Mouse (Mus musculus) left cerebral cortex, postnatal 36 days (tissue): ENCODE data around the gene Gm128. TPM values are rescaled to one million over a fixed set of nuclear protein-coding genes. Genes with fewer than 3 reads are reported as not detected.

Source experiments
- DNase-seq, 2 experiments: peaks; one replicate each; pipeline ENCODE4 v3.0.0; 2021 to 2022; ENCODE audit warnings: low spot score in 2 of 2, mixed read lengths in 1 of 2
- intact Hi-C: fragments of 180-260 bp; cut with DNase I; formaldehyde crosslinking; loops from one replicate; pipeline ENCODE4 v1.15.1; 2025
- total RNA-seq, 2 experiments: library from RNA; stranded (reverse); gene quantifications; 2 replicates each; pipeline ENCODE4 v1.2.3; 2021

Gm128 gene
- under 1 TPM; 0.20 to 0.27 TPM for total RNA-seq

DNA sequence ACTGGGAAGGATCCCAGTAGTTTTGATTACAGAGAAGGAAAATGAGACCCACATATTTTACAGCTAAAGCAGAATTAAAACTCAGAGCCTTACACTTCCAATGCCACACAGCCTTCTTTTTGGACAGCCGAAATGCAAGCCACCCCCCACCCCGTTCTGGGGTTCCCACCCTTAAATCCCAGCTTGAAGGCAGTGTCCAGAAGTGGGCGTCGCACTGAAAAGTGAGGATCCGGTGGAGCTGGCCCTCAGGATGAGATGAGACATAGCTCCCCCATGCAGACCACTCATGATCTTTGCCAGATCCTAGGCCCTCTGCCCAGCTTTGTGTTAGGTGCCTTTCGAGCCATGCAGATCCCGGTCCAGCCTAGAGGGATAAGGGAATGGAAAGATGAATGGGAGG, at the start of gene Gm128:
Gene Gm128 (minus strand): TSS at position 101 of the 400 bp plus-strand sequence.
- no peak for DNase-seq
- intact Hi-C loops: no loop called here

DNA sequence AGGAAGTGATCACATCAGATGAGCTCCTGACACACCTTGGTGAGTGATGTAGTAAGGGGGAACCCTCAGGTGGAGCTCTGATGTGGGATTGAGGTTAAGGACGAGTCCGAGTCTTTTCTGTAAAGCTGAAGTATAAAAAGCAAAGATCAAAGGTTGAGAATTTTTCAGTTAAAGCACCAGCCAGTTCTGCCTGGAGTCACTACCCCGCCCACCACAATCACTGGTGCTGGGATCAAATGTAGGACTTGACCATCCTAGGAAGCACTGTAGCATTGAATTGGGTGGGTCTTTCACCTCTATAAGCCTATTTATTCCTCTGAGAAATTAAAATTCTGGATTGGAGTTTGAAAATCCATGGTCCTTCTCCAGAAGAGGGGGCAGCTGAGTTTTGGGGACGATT, 49.6 kb upstream of the Gm128 start:
- intact Hi-C loops: no loop called here
- no peak for DNase-seq

DNA sequence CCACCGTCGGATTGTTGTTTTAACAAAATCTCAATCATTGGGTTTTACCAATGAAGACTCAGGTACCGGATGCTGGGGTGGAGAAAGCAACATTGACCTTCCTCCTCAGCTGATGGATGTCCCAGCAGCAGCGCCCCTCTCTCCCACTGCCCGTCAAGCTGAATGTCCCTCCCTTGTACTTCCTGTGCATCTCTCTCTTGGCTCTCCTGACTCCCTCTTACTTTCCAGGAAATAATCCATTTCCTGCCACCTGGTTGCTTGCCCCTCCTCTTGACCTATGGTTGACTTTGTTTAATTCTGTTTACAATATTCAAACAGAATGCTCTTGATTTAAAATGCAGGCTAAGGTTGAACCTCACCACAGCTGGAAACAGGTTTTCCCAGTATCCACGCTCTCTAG, 48.8 kb upstream of the Gm128 start:
- DNase-seq: no peak
- intact Hi-C loops: no loop called here

DNA sequence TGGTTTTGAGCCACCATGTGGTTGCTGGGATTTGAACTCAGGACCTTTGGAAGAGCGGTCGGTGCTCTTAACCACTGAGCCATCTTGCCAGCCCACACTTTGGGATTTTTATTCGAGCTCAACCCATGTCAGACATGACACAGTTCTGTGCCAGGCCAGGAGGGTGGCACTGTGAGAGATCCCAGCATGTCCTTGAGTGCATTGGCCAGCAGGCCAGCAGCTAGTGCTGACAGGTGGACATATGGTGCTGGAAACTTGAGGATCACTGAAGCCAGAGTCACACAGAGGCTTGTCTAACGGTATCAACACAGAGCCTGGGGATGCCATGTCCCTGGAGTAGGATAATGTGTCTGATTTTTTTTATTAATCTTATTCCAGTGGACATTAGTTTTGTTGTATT, 48.0 kb upstream of the Gm128 start:
- intact Hi-C loops: no loop called here
- no peak for DNase-seq

DNA sequence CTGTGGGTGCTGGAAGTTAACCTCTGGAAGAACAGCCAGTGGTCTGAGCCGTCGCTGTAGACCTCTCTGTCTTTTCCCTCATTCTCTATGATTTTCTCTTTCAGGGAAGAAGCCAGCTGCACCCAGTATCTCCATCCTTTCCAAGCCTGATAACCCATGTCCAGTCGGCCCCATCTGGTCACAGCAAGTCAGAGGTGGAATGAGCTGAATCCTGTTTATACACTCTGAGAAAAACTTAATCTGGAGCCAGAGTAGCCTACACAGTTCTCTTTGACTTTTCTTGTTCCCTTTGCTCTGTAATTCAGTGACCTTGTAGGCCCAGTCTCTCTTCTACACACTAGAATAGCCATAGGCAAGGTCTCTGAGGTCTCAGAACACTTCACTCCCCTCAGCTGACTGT, 46.1 kb upstream of the Gm128 start:
- intact Hi-C loops: no loop called here
- DNase-seq: no peak

DNA sequence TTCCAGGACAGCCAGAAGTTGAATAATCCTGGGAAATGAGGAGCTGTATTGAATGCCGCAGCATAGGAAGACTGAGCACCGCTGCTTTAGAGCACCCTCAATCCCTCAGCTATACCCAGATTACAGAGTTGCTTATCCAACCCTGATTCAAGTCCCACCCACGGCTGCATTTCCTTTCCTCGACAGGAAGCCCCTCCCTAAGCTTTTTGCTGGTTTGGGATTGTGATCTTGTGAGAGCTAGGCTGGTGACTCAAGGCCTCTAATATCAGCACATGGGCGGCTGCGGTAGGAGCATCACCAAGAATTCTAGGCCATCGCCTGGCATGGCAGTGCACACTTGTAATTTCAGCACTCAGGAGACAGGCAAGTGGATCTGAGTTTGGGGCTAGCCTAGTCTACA, 45.1 kb upstream of the Gm128 start:
- intact Hi-C loops: no loop called here
- no peak for DNase-seq

DNA sequence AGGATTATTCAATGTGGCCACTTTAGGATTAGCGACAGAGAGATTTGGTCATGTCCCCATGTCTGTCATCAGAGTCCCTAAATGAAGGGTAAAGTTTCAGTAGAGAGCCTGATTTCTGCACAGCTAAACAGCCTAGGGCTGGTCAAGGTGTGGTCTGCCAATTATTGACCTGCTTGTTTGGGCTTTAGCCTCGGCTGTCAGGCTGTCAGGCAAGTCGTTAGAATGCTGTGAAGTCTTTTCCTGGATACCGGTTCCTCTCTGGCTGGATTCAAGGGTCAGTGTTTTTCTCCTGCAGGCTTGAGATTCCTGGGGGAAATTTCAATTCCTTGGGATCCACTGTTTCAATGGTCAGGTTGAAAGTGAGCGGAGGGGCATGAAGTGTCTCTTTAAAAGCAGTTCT, 44.6 kb upstream of the Gm128 start:
- intact Hi-C loops: no loop called here
- DNase-seq: no peak

DNA sequence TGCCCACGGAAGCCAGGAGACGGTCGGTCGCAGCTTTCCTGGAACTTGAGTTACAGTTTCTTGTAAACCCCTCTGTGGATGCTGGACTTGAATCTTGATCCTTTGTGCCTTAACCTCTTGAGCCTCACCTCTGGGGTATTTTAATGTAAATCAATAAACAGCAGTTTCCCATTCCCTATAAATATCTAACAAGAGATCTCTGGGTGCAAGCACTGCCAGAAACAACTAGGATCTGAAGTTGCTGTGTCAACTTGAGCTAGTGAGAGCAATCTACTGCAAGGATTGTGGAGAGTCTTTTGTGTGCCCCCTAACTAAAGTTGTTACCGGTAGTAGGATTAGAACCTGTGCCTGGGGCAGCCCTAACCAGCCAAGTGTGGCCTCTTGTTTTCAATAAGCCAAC, 44.0 kb upstream of the Gm128 start:
- intact Hi-C loops: no loop called here

DNA sequence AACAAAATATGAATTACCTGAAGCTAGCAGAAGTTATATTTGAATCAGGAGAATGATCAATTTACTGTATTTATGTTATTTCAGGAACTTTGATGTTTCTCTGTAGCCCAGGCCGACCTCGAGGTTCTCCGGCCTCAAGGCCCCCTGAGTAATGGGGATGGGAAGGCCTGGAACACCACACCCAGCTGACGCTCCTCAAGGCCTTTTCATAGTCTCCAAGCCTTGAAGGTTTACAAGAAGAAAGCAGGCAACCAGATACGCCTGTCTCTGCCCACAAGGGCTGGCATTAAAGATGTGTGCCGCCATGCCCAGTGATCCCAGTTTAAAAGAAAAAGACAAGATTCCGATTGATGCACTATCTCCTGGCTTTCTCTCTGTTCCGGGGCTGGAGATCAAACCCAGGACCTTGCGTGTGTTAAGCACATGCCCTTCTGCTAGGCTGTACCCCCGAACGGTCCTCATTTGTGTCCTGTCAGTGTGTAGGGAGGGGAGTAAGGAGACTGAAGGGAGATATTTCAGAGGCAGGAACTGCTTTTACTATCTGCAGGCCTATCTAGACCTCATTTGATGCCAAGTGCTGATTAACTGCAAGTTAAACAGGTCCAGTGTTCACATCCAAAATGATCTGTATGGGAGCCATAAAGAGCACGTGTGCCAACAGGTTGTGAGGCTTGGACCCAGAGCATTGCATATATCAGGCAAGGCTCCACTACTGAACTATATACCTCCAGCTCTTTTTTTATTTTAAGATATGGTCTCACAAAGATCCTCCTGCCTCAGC, 43.3 kb upstream of the Gm128 start:
- DNase-seq: no peak
- intact Hi-C loops: no loop called here

More for the DNA sequence above, 44.0 kb upstream of the Gm128 start:
- no peak for DNase-seq

DNA sequence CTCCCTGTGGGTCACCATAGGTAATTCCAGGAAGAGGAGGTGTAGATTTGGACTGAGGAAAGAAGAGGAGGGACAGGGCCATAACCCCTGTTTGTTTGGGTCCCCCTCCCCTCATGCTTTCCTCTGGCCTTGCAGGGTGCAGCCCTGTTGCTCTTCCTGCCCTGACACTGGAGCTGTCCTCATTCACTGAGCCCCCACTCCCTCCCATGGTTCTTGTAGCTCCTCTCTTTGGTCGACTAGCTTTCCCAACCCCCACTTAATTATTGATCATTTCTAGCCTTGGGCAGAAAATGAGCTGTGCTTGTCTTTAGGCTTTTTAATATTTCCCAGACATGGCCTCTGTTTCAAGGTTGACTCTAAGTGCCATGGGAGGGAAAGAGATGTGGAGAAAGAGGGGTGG, 42.7 kb upstream of the Gm128 start:
- intact Hi-C loops: no loop called here
- no peak for DNase-seq

DNA sequence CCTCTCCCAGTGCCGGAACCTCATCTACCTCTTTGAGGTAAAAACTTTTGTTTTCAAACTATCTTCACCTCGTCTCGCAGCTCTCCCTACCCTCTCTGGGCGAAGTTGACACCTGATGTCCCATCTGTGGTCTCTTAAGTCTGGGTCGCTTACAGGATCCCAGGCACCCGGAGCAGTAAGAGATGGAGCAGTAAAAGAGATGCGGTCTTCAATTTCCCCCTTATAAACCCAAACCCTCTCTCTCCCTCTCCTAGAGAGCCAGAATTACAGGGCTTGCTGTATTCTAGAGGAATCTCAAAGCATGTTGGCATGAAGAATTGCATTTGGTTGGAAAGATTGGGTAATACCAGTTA, 42.2 kb upstream of the Gm128 start:
- intact Hi-C loops: loop anchor here (2.0 kb wide), 1 partner anchor 55 kb away; the partner anchor contains the start of gene Cdc42se1
- DNase-seq: no peak

DNA sequence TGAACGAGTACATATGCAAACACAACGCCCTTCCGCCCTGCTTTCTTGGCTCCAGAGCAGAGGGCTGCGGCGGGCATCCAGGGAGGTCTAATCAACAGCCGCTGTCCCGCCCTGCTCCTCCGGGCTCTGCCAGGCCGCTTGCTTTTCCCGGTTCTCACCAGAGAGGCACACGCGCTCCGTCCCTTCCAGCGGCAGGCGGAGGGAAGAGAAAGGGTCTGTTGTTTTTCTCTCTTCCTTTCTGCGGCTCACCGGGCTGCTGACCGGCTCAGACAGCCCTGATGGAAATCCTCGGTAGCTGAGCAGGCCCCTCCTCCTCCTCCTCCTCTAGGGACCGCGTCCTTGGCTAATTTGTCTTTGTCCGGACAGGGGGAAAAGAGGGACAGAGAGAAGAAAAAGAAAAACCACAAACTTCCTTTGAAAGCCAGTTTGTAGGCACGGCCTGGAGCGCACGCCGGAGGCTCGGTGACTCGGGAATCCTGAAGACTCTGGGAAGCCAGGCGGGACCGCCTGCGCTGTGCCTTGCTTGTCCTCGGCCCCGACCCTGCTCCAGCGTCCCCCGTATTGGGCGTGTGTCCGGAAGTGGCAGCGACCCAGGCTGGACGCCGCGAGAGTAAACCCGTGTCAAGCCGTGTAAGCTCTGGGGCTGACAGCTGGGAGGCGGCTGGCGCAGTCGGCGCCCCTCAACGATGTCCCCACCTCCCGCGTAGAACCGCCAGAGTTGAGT, 41.6 kb upstream of the Gm128 start:
- peak; percentile 75 for DNase-seq
- intact Hi-C loops: loop anchor here (2.0 kb wide), 1 partner anchor 54 kb away; the partner anchor contains the start of gene Cdc42se1

DNA sequence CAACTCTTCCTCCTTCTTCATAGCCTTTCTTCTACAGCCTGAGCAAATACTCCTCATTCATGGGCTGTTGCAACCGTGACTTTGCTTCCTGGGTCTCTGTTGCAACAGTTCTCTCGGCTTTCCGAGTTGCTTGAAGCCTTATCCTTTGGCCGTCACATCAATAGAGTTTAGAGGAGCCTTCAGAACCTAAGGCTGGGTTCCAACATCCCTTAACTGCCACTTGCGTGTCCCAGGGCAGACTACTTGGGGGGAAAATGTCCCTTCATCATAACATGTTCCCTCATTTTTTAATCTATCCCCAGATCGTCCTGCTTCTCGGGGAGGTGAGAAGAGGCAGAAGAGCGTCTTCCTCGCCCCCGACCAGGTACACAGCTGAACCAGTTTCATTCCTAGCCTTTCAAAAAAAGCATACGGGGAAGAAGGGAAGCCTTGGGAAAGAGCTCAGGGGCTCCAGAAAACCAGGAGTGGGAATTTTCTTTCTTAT, 41.0 kb upstream of the Gm128 start:
- intact Hi-C loops: loop anchor here (2.0 kb wide), 1 partner anchor 54 kb away; the partner anchor contains the start of gene Cdc42se1
- DNase-seq: peak in 1 of 2 experiments; percentile 38

DNA sequence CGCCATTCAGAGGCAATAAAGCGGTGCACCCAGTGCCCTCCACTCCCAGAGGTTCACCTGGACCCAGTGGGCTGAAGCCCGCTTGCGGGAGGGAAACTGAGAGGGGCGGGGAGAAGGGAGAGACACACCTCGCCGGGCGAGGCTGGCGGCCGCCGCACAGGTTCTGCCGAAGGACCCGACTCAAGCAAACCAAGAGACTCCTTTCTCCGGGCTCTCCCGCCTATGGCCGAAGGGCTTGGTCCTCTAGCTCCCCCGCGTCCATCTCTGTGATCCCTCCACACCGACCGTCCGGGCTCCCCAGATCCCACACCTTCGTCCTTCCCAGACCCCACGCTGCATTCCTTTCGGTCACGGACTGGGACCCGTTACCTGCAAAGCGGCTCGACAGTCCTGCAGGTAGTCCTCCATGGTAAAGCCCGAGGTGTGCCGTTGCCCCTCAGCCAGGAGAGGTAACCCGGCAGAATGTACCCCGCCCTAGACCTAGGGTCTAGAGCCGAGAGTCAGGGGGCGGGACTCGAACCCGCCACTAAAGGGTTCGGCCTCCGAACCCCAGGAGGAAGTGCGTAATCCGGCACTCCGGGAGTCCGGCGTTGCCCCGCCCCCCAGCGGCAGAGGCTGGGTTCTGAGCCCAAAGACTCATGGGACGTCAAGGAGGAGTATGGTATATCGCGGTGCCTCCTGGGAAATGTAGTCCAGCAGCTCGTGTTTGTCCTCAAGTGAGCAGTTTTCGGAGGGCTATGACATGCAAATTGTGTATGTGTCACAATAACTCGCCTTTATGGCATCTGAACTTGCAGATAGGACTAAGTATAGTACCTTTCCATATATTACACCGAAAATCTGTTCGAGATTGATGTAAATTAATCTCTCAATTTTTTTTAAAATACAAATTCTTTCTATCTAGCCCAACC, 40.1 kb upstream of the Gm128 start, which contains the start of the genes Mindy1 and Prune1:
Gene Mindy1 (plus strand): TSS at position 130 of the 911 bp plus-strand sequence.
Gene Prune1 (minus strand): TSS at position 861 of the 911 bp plus-strand sequence.
- DNase-seq: peak; percentile 98
- intact Hi-C loops: loop anchor here (2.0 kb wide), 1 partner anchor 53 kb away; the partner anchor contains the start of gene Cdc42se1

DNA sequence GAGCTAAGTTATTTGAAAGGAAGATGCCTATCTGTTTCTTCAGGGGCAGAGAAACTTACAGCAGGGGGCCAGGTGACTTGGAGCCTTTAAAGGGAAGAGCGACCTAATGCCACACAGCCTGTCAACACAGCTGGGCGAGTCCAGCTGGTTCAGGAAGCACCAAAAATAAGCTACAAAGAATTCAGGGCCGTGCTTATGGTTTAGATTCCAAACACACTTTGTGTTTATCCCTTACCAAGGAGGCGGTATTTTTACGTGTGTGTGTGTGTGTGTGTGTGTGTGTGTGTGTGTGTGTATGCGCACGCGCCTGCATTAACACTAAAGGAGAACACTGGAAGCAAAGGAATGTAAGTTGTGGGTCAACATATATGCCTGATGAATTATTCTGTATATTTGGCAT, 39.3 kb upstream of the Gm128 start:
- peak; percentile 17 for DNase-seq
- intact Hi-C loops: no loop called here

DNA sequence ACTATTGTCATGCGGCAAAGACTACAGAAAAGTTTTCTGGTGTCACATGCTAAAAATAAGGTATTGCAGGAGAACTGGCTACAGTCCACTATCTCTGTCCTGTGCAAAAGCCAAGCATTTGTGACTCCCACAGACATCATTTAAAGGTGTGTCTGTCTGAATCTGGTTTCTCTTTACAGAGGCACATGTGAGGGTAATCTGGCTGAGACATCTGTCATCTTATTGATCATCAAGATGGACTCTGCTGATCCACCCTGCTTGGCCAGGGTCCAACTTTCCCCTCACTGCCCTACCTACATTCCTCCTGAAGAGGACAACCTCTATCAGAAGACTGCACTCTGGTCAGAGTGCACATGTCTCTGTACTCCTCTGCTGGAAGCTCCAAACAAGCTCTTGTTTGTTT, 35.8 kb upstream of the Gm128 start:
- DNase-seq: no peak
- intact Hi-C loops: no loop called here

DNA sequence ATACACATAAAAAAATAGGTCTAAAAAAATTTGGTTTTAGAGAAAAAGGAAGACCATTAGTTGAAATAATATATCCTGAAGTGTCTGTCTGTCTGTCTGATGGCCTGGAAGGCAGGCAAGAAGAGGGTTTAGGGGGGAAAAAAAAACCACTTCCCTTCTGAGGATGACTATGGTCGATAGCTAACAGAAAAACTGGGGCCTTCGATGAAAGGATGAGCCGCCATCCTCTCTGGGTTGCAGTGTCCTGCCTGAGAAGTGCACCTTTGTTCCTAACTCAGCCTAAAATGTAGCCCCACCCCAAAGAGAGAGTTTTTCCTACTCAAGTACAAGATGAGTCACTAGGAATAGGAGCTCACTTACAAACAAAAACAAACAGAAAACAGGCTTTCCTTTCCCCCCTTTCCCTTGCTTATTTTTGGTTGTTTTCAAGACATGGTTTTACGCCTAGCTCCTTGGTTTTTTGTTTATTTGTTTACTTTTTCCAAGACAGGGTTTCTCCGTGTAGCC, 35.1 kb upstream of the Gm128 start:
- no peak for DNase-seq
- intact Hi-C loops: no loop called here

DNA sequence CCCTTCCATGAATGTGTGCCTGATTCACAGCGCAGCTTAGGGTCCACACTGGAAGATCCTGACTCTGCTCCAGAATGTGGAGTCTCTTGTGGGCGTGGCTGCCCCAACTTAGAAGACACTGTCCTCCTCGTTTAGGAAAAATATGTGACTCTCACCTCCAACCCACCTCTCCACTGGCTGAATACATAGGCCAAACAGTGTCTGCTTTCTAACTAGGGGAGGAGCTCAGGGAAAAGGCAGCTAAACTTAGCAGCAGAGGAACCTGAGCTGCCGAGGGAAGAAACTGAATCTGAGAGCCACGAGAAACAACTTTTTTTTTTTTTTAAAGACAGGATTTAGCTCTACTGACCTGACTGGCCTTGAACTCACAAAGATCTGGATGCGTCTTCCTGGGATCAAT, 33.8 kb upstream of the Gm128 start:
- intact Hi-C loops: no loop called here
- DNase-seq: no peak

DNA sequence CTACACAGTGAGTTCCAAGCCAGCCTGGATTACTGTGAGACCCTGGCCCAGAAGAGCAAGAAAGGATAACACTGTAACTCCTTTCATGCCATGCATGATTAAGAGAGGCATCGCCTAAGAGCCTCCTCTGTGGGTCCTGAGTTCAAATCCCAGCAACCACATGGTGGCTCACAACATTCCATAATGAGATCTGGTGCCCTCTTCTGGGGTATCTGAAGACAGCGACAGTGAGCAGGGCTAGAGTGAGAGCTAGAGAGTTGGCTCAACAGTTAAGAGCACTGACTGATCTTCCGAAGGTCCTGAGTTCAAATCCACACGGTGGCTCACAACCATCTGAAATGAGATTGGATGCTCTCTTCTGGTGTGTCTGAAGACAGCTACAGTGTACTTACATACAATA, 33.1 kb upstream of the Gm128 start:
- intact Hi-C loops: no loop called here
- DNase-seq: no peak

DNA sequence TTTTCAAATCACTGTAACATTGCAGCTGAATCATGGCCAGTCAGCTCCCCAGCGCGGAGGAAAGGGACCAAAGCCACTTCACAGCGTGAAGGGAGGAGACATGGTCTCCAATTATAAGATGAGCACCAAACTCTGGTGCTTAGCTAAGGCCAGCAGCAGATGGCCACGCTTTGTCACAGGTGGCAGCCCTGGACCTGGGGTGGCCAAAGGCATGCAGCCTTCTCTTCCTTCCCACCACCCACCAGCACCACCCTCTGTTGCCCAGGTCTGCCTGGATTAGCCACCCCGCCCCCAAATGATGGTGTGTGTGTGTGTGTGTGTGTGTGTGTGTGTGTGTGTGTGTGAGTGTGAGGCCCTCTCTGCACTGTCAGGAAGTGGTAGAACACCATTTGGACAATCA, 32.1 kb upstream of the Gm128 start:
- intact Hi-C loops: no loop called here

More for the DNA sequence above, 32.1 kb upstream of the Gm128 start:
- no peak for DNase-seq
